Mouse (Mus musculus): ENCODE results near the gene Arl3.

DNA sequence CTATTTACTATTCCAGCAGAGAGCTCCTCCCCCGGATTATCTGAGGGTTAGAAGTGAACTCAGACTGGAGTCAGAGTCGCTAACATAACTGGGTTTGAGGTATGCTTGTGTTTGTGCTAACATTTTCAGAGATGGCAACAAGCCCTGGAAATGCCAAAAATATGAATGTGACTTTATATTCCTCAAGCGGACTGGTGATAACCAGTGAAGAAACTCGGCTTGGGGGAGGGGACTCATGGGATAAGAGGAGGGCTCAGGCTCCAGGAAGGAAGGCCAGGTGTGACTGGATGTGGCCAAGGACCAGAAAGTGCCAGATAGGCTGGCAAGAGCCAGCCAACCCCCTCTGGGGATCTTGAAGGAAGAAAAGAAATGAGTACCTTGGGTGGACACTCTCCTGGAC, 91.2 kb downstream of the Arl3 start:
- TF ChIP-seq SRF (IDR thresholded peaks at IDR 0.05; ENCODE audit: control insufficient read depth, insufficient read length, low read depth) = no peak
- no peak for TF ChIP-seq USF1 (IDR thresholded peaks at IDR 0.05; ENCODE audit: low read depth)
- TF ChIP-seq POLR2A (IDR thresholded peaks at IDR 0.05; ENCODE audit: insufficient read length, low read depth) = no peak
- TF ChIP-seq MAX (IDR thresholded peaks at IDR 0.05; ENCODE audit: low read depth) = no peak
- no peak for TF ChIP-seq REST (IDR thresholded peaks at IDR 0.05; ENCODE audit: insufficient read depth, insufficient read length)
- no peak for TF ChIP-seq E2F4 (IDR thresholded peaks at IDR 0.05; ENCODE audit: insufficient read depth)
- TF ChIP-seq TCF12 (IDR thresholded peaks at IDR 0.05; ENCODE audit: insufficient read depth, poor library complexity, severe bottlenecking) = no peak
- TF ChIP-seq POLR2AphosphoS2 (IDR thresholded peaks at IDR 0.05; ENCODE audit: insufficient read length, low read depth) = no peak
- TF ChIP-seq MYOD1 (IDR thresholded peaks at IDR 0.05; ENCODE audit: control insufficient read depth in 1 of 3, insufficient read length in 2 of 3, low read depth in 2 of 3) = no peak
- TF ChIP-seq CEBPB (IDR thresholded peaks at IDR 0.05; ENCODE audit: insufficient read depth, poor library complexity, severe bottlenecking) = no peak
- no peak for TF ChIP-seq TCF3 (IDR thresholded peaks at IDR 0.05; ENCODE audit: insufficient read length, low read depth)

All from myocyte (in vitro differentiated cells).